Mouse (Mus musculus) kidney, embryonic 16.5 days (tissue): ENCODE data around the gene Gm10577. TPM values are rescaled to one million over a fixed set of nuclear protein-coding genes. Genes with fewer than 3 reads are reported as not detected.

ENCODE experiments used
- ATAC-seq: fragments of 200-750 bp; cut with Nextera tagmentation; 2 replicates; pipeline ENCODE4 v1.8.0; 2017; ENCODE audit warnings: moderate TSS enrichment; ENCODE audit not compliant: low FRiP score, low TSS enrichment
- H3K27ac ChIP-seq: fragments of 300-500 bp; sonication (generic); 2 replicates; pipeline ENCODE4 v1.5.1; 2014; ENCODE audit warnings: low read length
- H3K27me3 ChIP-seq: fragments of 300-500 bp; sonication (generic); 2 replicates; pipeline ENCODE4 v1.6.1; 2014; ENCODE audit warnings: low read length, control low read depth, mixed read lengths; ENCODE audit not compliant: insufficient read depth
- H3K36me3 ChIP-seq: fragments of 300-500 bp; sonication (generic); 2 replicates; pipeline ENCODE4 v1.6.1; 2014; ENCODE audit warnings: low read length, control low read depth, mixed read lengths; ENCODE audit not compliant: insufficient read depth
- H3K4me1 ChIP-seq: fragments of 300-500 bp; sonication (generic); 2 replicates; pipeline ENCODE4 v1.6.1; 2014; ENCODE audit warnings: low read length, control low read depth, mixed read lengths; ENCODE audit not compliant: insufficient read depth
- H3K4me2 ChIP-seq: fragments of 300-500 bp; sonication (generic); replicated peaks from 2 replicates; pipeline ENCODE4 v1.6.1; 2014; ENCODE audit warnings: low read depth, low read length
- H3K4me3 ChIP-seq: fragments of 300-500 bp; sonication (generic); 2 replicates; pipeline ENCODE4 v1.5.1; 2014; ENCODE audit warnings: mild to moderate bottlenecking, low read length
- H3K9ac ChIP-seq: fragments of 300-500 bp; sonication (generic); replicated peaks from 2 replicates; pipeline ENCODE4 v1.6.1; 2014; ENCODE audit warnings: low read length
- H3K9me3 ChIP-seq: fragments of 300-500 bp; sonication (generic); 2 replicates; pipeline ENCODE4 v1.6.1; 2016; ENCODE audit warnings: low read length, control low read depth
- WGBS: fragments of 180-500 bp; shearing (Covaris S2); extraction: QIAGEN DNeasy Blood & Tissue Kit; methylation state at CpG from one replicate; pipeline ENCODE4 v1.1.7; 2014; 5-methylcytosine and 5-hydroxymethylcytosine counted together
- polyA plus RNA-seq: library from polyadenylated mRNA; unstranded; fragments of >200 nt; fragmentation: Nextera tagmentation; extraction: Ambion mirVana; gene quantifications from 2 replicates; pipeline ENCODE4 v1.2.1, GENCODE M21; 2015

Gm10577 gene
- polyA plus RNA-seq, 1 experiment from 2014 or later = not detected

GRCm38 (mm10) chr4:101033047-101033446, 12.6 kb upstream of the Gm10577 start:
- no peak for ATAC-seq
- H3K27me3 ChIP-seq = no peaks in the 10 kb centered on the region
- 74% methylated on average over 3 of the region's 3 CpGs for WGBS
- H3K27ac ChIP-seq = no peak overlapping the region
- H3K9me3 ChIP-seq = no peaks in the 10 kb centered on the region
- no peak overlapping the region for H3K9ac ChIP-seq
- H3K36me3 ChIP-seq = no peaks in the 10 kb centered on the region
- no peak overlapping the region for H3K4me2 ChIP-seq
- H3K4me3 ChIP-seq = no peak overlapping the region
- no peaks in the 10 kb centered on the region for H3K4me1 ChIP-seq

GRCm38 (mm10) chr4:101027852-101028411, 7.4 kb upstream of the Gm10577 start:
- no peak overlapping the region for H3K27ac ChIP-seq
- no peaks in the 10 kb centered on the region for H3K36me3 ChIP-seq
- 87% methylated on average over 9 of the region's 9 CpGs for WGBS
- H3K4me3 ChIP-seq = no peak overlapping the region
- ATAC-seq = no peak
- H3K27me3 ChIP-seq = no peaks in the 10 kb centered on the region
- H3K4me1 ChIP-seq = no peaks in the 10 kb centered on the region
- H3K9me3 ChIP-seq = peaks cover 6% of the 10 kb centered on the region
- no peak overlapping the region for H3K4me2 ChIP-seq
- H3K9ac ChIP-seq = no peak overlapping the region

DNA sequence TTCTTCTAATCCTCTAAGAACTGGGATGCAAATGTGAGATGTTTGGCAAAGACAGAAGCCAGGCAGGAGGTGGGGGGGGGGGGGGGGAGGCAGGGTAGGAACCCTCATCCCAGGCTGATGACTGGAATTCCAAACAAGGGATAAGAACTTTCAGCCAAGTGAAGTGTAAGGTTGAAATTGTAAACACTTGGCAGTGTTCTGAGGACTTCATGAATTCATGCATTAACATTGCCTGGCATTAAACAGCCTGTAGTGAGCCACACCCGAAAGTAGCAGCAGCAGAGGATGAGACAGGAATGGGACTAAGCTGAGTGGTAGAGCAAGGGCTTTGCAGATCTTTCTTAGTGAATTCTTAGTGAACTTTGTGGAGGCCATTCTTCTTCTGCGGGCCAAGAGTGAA, 6.5 kb upstream of the Gm10577 start:
- H3K4me3 ChIP-seq = no peak overlapping the region
- no peaks in the 10 kb centered on the region for H3K36me3 ChIP-seq
- H3K9ac ChIP-seq = no peak overlapping the region
- no peaks in the 10 kb centered on the region for H3K4me1 ChIP-seq
- H3K27me3 ChIP-seq = no peaks in the 10 kb centered on the region
- WGBS = 91% methylated on average over 2 of the region's 2 CpGs
- no peak for ATAC-seq
- H3K27ac ChIP-seq = no peak overlapping the region
- no peak overlapping the region for H3K4me2 ChIP-seq
- peaks cover 10% of the 10 kb centered on the region for H3K9me3 ChIP-seq

DNA sequence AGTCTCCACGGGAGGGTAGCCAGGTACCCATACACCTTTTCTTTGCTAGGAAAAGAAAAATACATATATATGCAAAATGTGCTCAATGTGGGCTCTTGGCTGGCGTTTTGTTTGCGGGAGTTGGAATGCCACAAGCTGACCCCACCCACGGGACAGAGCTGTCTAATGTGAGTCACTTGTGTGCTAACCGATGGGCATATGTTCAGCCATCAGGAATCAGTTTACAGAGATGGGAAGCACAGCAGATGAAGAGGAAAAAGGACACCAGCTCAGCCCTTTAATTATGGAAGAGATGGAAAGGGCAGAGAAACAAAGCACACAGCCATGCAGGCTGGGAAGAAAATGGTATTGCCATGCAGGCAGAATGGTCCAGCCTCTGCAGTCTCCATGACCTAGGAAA, 6.1 kb upstream of the Gm10577 start:
- WGBS = 71% methylated on average over 5 of the region's 5 CpGs
- Histone ChIP-seq H3K4me3 (no peak overlapping the region), H3K9me3 (peaks cover 10% of the 10 kb centered on the region), H3K27me3 (no peaks in the 10 kb centered on the region), H3K4me2 (no peak overlapping the region), H3K36me3 (no peaks in the 10 kb centered on the region), H3K9ac (no peak overlapping the region), H3K27ac (no peak overlapping the region), H3K4me1 (no peaks in the 10 kb centered on the region)
- ATAC-seq = no peak

DNA sequence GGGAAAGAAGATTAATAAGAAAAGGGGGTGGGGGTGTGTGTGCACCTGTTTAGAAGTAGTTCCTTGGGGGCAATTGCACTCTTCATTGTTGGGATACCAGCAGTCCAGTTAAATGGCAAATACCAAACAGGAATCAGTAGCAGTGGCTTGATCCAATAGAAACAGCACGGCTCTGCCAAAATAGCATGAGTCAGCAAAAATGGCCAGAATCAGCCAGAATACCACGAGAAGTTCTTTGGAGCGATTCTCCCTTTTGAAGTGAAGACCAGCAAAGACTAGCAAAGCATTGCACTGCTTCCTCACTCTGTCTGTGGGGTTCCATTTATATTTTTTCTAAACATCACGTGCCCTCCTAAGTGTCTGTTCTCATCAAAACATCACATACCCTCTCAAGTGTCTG, 2.7 kb downstream of the Gm10577 start:
- no peak overlapping the region for H3K4me2 ChIP-seq
- no peaks in the 10 kb centered on the region for H3K4me1 ChIP-seq
- ATAC-seq = no peak
- H3K4me3 ChIP-seq = no peak overlapping the region
- H3K9me3 ChIP-seq = peaks cover 11% of the 10 kb centered on the region
- no peaks in the 10 kb centered on the region for H3K36me3 ChIP-seq
- H3K27me3 ChIP-seq = no peaks in the 10 kb centered on the region
- H3K9ac ChIP-seq = no peak overlapping the region
- H3K27ac ChIP-seq = no peak overlapping the region
- 76% methylated on average over 4 of the region's 4 CpGs for WGBS

DNA sequence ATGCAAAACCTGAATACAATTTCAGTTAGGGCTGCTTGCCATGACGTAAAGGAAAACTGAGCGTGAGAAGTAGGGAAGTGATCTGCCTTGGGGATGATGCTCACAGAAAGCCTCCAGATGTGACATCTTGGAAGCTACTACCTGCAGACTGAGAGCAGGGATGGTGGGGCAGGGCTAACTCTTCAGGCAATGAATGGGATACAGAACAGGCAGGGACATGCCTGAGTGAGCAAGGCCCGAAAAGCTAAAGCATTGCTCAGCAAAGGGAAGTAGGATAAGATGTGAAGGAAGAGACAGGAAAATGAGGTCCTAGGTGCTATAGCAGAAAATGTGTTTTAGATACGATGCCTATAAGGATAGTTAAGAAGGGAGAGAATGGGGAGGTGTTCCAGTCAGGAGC, 11.4 kb downstream of the Gm10577 start:
- no peaks in the 10 kb centered on the region for H3K27me3 ChIP-seq
- 0 out of 2 replicates have a peak, but pooled peaks cover 3% of the 10 kb centered on the region for H3K36me3 ChIP-seq
- H3K4me3 ChIP-seq = no peak overlapping the region
- H3K9me3 ChIP-seq = no peaks in the 10 kb centered on the region
- no peak overlapping the region for H3K27ac ChIP-seq
- H3K4me1 ChIP-seq = no peaks in the 10 kb centered on the region
- 76% methylated on average over 4 of the region's 4 CpGs for WGBS
- no peak overlapping the region for H3K4me2 ChIP-seq
- no peak overlapping the region for H3K9ac ChIP-seq
- ATAC-seq = no peak

DNA sequence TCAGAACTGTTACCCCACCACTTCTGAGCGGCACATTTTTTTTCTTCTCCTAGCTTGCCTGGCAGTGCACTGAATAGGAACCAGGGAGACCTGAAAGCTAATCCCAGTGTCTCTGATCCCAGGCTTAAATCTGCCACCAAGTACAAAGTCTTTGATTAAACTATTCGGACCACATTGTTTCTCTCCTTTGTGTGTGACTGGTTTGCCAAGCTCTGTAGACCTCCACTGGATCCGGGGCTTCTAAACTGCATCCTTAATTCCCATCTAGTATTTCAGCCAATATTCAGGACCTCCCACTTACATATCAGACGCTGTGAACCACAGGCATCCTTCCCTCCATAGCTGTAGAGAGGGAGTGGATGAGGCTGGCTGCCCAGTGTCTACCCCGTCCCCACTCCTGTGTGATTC, 12.1 kb downstream of the Gm10577 start:
- Histone ChIP-seq H3K4me2 (no peak overlapping the region), H3K9ac (no peak overlapping the region), H3K4me1 (no peaks in the 10 kb centered on the region), H3K4me3 (no peak overlapping the region), H3K9me3 (no peaks in the 10 kb centered on the region), H3K27me3 (no peaks in the 10 kb centered on the region), H3K36me3 (peaks cover 4% of the 10 kb centered on the region; the same call in 1 of the 2 replicates), H3K27ac (no peak overlapping the region)
- peak; percentile 57 for ATAC-seq
- WGBS = 53% methylated on average over 5 of the region's 5 CpGs

- H3K4me2 ChIP-seq = no peak overlapping the region
- WGBS = 90% methylated on average over 16 of the region's 16 CpGs
Observed at GRCm38 (mm10) chr4:101002961-101003360, 17.5 kb downstream of the Gm10577 start.

DNA sequence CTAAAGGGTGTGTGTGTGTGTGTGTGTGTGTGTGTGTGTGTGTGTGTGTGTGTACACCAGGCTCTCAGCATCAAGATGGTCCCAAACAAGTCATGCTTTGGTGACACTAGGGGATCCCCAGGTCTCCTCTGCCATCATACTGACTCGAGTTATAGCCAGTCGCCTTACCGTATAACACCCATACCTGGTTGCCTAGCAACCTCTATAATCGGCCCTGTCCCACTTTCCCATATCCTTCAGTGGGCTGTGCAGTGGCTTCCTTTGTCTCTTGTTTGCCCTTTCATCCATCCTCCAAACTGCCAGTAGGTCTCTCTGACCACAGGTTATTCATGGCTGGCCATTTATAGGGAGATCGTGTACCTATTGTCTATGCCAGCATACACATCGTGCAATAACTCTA, 19.4 kb downstream of the Gm10577 start:
- H3K36me3 ChIP-seq = peaks cover 30% of the 10 kb centered on the region

More at GRCm38 (mm10) chr4:101002961-101003360, 17.5 kb downstream of the Gm10577 start:
- Histone ChIP-seq H3K4me1 (no peaks in the 10 kb centered on the region), H3K9me3 (no peaks in the 10 kb centered on the region), H3K4me3 (no peak overlapping the region), H3K27ac (no peak overlapping the region), H3K27me3 (no peaks in the 10 kb centered on the region), H3K9ac (no peak overlapping the region), H3K36me3 (peaks cover 25% of the 10 kb centered on the region)
- ATAC-seq = no peak; the same call in 1 of the 2 replicates

GRCm38 (mm10) chr4:101000622-101001021, 19.9 kb downstream of the Gm10577 start:
- H3K4me2 ChIP-seq = no peak overlapping the region
- H3K27me3 ChIP-seq = no peaks in the 10 kb centered on the region
- no peak overlapping the region for H3K27ac ChIP-seq
- no peak overlapping the region for H3K9ac ChIP-seq
- 94% methylated on average over 3 of the region's 3 CpGs for WGBS
- H3K9me3 ChIP-seq = no peaks in the 10 kb centered on the region
- no peak for ATAC-seq
- H3K4me3 ChIP-seq = no peak overlapping the region
- no peaks in the 10 kb centered on the region for H3K4me1 ChIP-seq
- peaks cover 28% of the 10 kb centered on the region for H3K36me3 ChIP-seq

More for the DNA sequence above, 19.4 kb downstream of the Gm10577 start:
- H3K4me2 ChIP-seq = no peak overlapping the region
- no peaks in the 10 kb centered on the region for H3K4me1 ChIP-seq
- 88% methylated on average over 6 of the region's 6 CpGs for WGBS
- H3K9ac ChIP-seq = no peak overlapping the region
- H3K4me3 ChIP-seq = no peak overlapping the region
- H3K27me3 ChIP-seq = no peaks in the 10 kb centered on the region
- ATAC-seq = no peak
- no peaks in the 10 kb centered on the region for H3K9me3 ChIP-seq
- no peak overlapping the region for H3K27ac ChIP-seq
